Mouse (Mus musculus): ENCODE data around the gene Birc5.

DNA sequence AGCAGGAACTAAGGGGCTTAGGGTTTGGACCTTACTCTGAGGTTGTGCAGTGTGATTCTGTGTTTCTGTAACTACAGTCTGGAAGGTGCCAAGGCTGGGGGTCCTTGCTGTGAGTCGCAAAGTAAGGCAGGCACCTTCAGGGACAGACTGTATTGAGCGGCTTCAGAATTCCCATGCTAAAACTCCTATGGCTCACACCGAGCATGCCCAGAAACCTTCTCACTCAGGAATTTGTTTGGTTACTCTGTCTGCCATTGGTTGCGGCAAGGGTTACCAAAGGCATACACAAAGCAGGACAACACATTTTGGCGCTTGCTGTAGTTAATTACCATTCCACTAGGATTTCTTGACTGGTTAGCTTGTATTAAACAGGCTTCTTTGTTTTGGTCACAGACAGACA, 22.9 kb upstream of the Birc5 start:
- TF ChIP-seq POLR2A (IDR thresholded peaks at IDR 0.05; ENCODE audit: insufficient read length, low read depth) (no peak), TCF12 (IDR thresholded peaks at IDR 0.05; ENCODE audit: insufficient read depth, poor library complexity, severe bottlenecking) (no peak)
